8 mouse cellular contexts compared by ENCODE assay signal in the genomic region with DNA sequence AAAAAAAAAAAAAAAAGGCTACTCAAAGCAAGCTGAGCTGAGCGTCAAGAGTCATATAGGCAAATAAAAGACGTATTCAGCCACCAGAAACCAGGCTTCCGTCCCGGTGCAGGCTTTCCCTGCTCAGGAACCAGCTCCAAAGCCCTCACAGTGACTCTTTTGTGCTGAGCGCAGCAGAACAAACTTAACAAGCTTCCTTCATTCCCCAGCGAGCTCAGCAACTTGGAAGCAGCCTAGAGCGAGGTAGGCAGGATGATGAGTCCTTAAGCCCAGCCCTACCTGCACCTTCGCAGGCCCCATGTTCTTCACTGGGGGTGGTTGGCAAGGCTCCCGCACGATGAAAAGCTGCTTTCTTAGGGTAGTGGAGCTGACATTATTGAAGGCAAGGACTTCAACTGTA. TPM values are rescaled to one million over a fixed set of nuclear protein-coding genes. Genes with fewer than 3 reads are reported as not detected.
A peak's percentile ranks its signal among the peaks of the same experiment; 100 is the strongest.
DNase-seq lines count a peak whose midpoint lies in the region; ATAC-seq and TF ChIP-seq lines count a peak whose summit lies in the region.
"Had no signal": no experiment of that assay in that cellular context is flagged by ENCODE, and none has a peak within 500 bp of the region (broad histone marks: within the 10 kb centered on the region; RNA-seq: fewer than 3 reads in every experiment).

No protein-coding gene starts in this region.

- no peak overlapping the region for H3K9ac ChIP-seq in embryonic facial prominence, embryonic 12.5 days
- H3K9ac ChIP-seq in limb, embryonic 13.5 days: no peak overlapping the region
- no peak overlapping the region for H3K9ac ChIP-seq in heart, embryonic 11.5 days (ENCODE audit: low read depth, low read length)

- intact Hi-C loops in left cerebral cortex, adult 2 months (cut with DNase I): loop anchor here (5.0 kb wide), 1 partner anchor 291 kb away; no protein-coding TSS in a partner anchor
- intact Hi-C loops in left cerebral cortex, postnatal 36 days (cut with DNase I): loop anchor here (5.0 kb wide), 2 partner anchors 96 to 536 kb away; no protein-coding TSS in a partner anchor

- no peaks in the 10 kb centered on the region for H3K9me3 ChIP-seq in embryonic facial prominence, embryonic 12.5 days
- H3K9me3 ChIP-seq in limb, embryonic 13.5 days: no peaks in the 10 kb centered on the region
- H3K9me3 ChIP-seq in heart, embryonic 11.5 days (replicated peaks; ENCODE audit: control insufficient read depth, low read length): no peaks in the 10 kb centered on the region

- no peak for TF ChIP-seq CTCF in left cerebral cortex, adult 2 months (IDR thresholded peaks at IDR 0.05)
- no peak for TF ChIP-seq CTCF in thymus, adult 2 months (IDR thresholded peaks at IDR 0.05; ENCODE audit: borderline replicate concordance, control insufficient read depth, extremely low read depth, insufficient read depth, low read length, poor library complexity)

- TF ChIP-seq POLR2A in thymus, adult 2 months (IDR thresholded peaks at IDR 0.05; ENCODE audit: control insufficient read depth, extremely low read depth, insufficient read depth, low read length, poor library complexity): no peak

- no peaks in the 10 kb centered on the region for H3K36me3 ChIP-seq in embryonic facial prominence, embryonic 12.5 days
- no peaks in the 10 kb centered on the region for H3K36me3 ChIP-seq in limb, embryonic 13.5 days
- no peaks in the 10 kb centered on the region for H3K36me3 ChIP-seq in thymus, adult 2 months (ENCODE audit: control insufficient read depth, insufficient read depth, low read length)
- H3K36me3 ChIP-seq in heart, embryonic 11.5 days (ENCODE audit: control insufficient read depth, insufficient read depth, low read length): no peaks in the 10 kb centered on the region
- H3K36me3 ChIP-seq: G1E had no signal

- no peak overlapping the region for H3K4me2 ChIP-seq in embryonic facial prominence, embryonic 12.5 days (replicated peaks)
- no peak overlapping the region for H3K4me2 ChIP-seq in limb, embryonic 13.5 days (replicated peaks)
- H3K4me2 ChIP-seq in heart, embryonic 11.5 days: no peak overlapping the region

- H3K27ac ChIP-seq in left cerebral cortex, adult 2 months: no peak overlapping the region; the same call in 1 of the 2 replicates
- H3K27ac ChIP-seq in embryonic facial prominence, embryonic 12.5 days: 0 out of 2 replicates have a peak overlapping the region, but pooled peaks have one; percentile 65
- H3K27ac ChIP-seq in limb, embryonic 13.5 days: peak overlapping the region; percentile 87
- H3K27ac ChIP-seq in thymus, adult 2 months (ENCODE audit: control insufficient read depth, insufficient read depth, low read length): no peak overlapping the region
- no peak overlapping the region for H3K27ac ChIP-seq in heart, embryonic 11.5 days (ENCODE audit: low read depth, low read length)

- peak; percentile 15 to 31 for DNase-seq in left cerebral cortex, adult 2 months (ENCODE audit: extremely low spot score in 1 of 2, low spot score in 2 of 2)
- no peak for DNase-seq in left cerebral cortex, postnatal 36 days (ENCODE audit: low spot score in 2 of 2)
- DNase-seq in frontal cortex, postnatal 25 days (ENCODE audit: low spot score in 2 of 2): peak; percentile 6 to 14
- no peak for DNase-seq in thymus, adult 2 months

- WGBS in embryonic facial prominence, embryonic 12.5 days: 30% methylated on average over 10 of the region's 10 CpGs
- WGBS in limb, embryonic 13.5 days: 35% methylated on average over 10 of the region's 10 CpGs
- WGBS in thymus, adult 2 months: 93% methylated on average over 10 of the region's 10 CpGs
- 76% methylated on average over 10 of the region's 10 CpGs for WGBS in heart, embryonic 11.5 days (ENCODE audit: insufficient replicate concordance)

- peaks cover 3% of the 10 kb centered on the region; the same call in 1 of the 2 replicates for H3K4me1 ChIP-seq in embryonic facial prominence, embryonic 12.5 days
- peaks cover 10% of the 10 kb centered on the region for H3K4me1 ChIP-seq in limb, embryonic 13.5 days
- no peaks in the 10 kb centered on the region for H3K4me1 ChIP-seq in thymus, adult 2 months (replicated peaks; ENCODE audit: control insufficient read depth, insufficient read depth, low read length)
- no peaks in the 10 kb centered on the region for H3K4me1 ChIP-seq in heart, embryonic 11.5 days (ENCODE audit: control insufficient read depth, insufficient read depth, low read length)

- H3K27me3 ChIP-seq in embryonic facial prominence, embryonic 12.5 days: no peaks in the 10 kb centered on the region
- no peaks in the 10 kb centered on the region for H3K27me3 ChIP-seq in limb, embryonic 13.5 days
- H3K27me3 ChIP-seq in thymus, adult 2 months (ENCODE audit: control insufficient read depth, insufficient read depth, low read length): no peaks in the 10 kb centered on the region
- no peaks in the 10 kb centered on the region for H3K27me3 ChIP-seq in heart, embryonic 11.5 days (ENCODE audit: control insufficient read depth, insufficient read depth, low read length)

- no peak overlapping the region for H3K4me3 ChIP-seq in left cerebral cortex, adult 2 months
- H3K4me3 ChIP-seq in embryonic facial prominence, embryonic 12.5 days: no peak overlapping the region
- no peak overlapping the region for H3K4me3 ChIP-seq in limb, embryonic 13.5 days
- no peak overlapping the region for H3K4me3 ChIP-seq in thymus, adult 2 months (ENCODE audit: control insufficient read depth, insufficient read depth, low read length)
- H3K4me3 ChIP-seq in heart, embryonic 11.5 days (ENCODE audit: low read depth, low read length): no peak overlapping the region

- peak; percentile 73; the same call in 1 of the 2 replicates for ATAC-seq in embryonic facial prominence, embryonic 12.5 days (ENCODE audit: insufficient number of reproducible peaks, insufficient read depth, low FRiP score, low TSS enrichment)
- peak; percentile 88 for ATAC-seq in limb, embryonic 13.5 days (ENCODE audit: low FRiP score, low read depth)
- no peak for ATAC-seq in heart, embryonic 11.5 days (replicated peaks; ENCODE audit: insufficient number of reproducible peaks, low FRiP score, low TSS enrichment)

RNA-seq across cellular contexts. Expression of a gene that starts 14.5 kb away (rescaled TPM):
- under 1 TPM in 1 of 2 experiments, not detected in 1; 0.07 TPM for total RNA-seq in left cerebral cortex, adult 2 months (2021)
- under 1 TPM in 1 of 2 experiments, not detected in 1; 0.23 TPM for total RNA-seq in left cerebral cortex, postnatal 36 days (2021)
- 0.04 and 0.13 TPM in 2 replicates for polyA plus RNA-seq in embryonic facial prominence, embryonic 12.5 days (2016; fragmentation: Nextera tagmentation; extraction: Ambion mirVana)
- 0.04 and 0.11 TPM in 2 replicates for polyA plus RNA-seq in limb, embryonic 13.5 days (2015; fragmentation: Nextera tagmentation; extraction: Ambion mirVana)
- 0.30 and 0.51 TPM in 2 replicates for polyA plus RNA-seq in thymus, adult 2 months (2012; rRNA removed)
- polyA plus RNA-seq in heart, embryonic 11.5 days (2014; fragmentation: Nextera tagmentation; extraction: Ambion mirVana): 0.07 TPM in 1 of 2 replicates, not detected in the other
- polyA plus RNA-seq: G1E had no signal

RNA-seq across cellular contexts. Expression of a gene that starts 52.4 kb away (rescaled TPM):
- 10 to 100 TPM; 11.5 to 13.0 TPM for total RNA-seq in left cerebral cortex, adult 2 months (2021)
- 10 to 100 TPM in 1 of 2 experiments, 1 to 10 TPM in 1; 8.6 to 11.6 TPM for total RNA-seq in left cerebral cortex, postnatal 36 days (2021)
- polyA plus RNA-seq in embryonic facial prominence, embryonic 12.5 days (2016; fragmentation: Nextera tagmentation; extraction: Ambion mirVana): 15.5 and 16.8 TPM in 2 replicates
- 14.1 and 15.9 TPM in 2 replicates for polyA plus RNA-seq in limb, embryonic 13.5 days (2015; fragmentation: Nextera tagmentation; extraction: Ambion mirVana)
- 13.9 and 14.2 TPM in 2 replicates for polyA plus RNA-seq in thymus, adult 2 months (2012; rRNA removed)
- 14.5 and 15.7 TPM in 2 replicates for polyA plus RNA-seq in heart, embryonic 11.5 days (2014; fragmentation: Nextera tagmentation; extraction: Ambion mirVana)

Comparison
In these comparisons a context has a peak if more than half of its experiments do, and no peak if none do; other contexts are left out.
1. DNase-seq: peak in left cerebral cortex, adult 2 months (2 of 2) and frontal cortex, postnatal 25 days (2 of 2); none in left cerebral cortex, postnatal 36 days (0 of 2) and thymus, adult 2 months (single experiment).
2. H3K27ac ChIP-seq: peak in embryonic facial prominence, embryonic 12.5 days (single experiment) and limb, embryonic 13.5 days (single experiment); none in left cerebral cortex, adult 2 months (single experiment), thymus, adult 2 months (single experiment) and heart, embryonic 11.5 days (single experiment).